Mouse (Mus musculus) liver, embryonic 12.5 days (tissue): Measurements from ENCODE around the gene Rxra. TPM values are rescaled to one million over a fixed set of nuclear protein-coding genes. Genes with fewer than 3 reads are reported as not detected.

Experiments
- ATAC-seq: fragments of 200-750 bp; cut with Nextera tagmentation; 2 replicates; pipeline ENCODE4 v1.8.0; 2017; ENCODE audit warnings: moderate number of reproducible peaks, mild to moderate bottlenecking, moderate library complexity
- H3K27ac ChIP-seq: fragments of 300-500 bp; sonication (generic); 2 replicates; pipeline ENCODE4 v1.5.1; 2016; ENCODE audit warnings: mild to moderate bottlenecking
- H3K27me3 ChIP-seq: fragments of 300-500 bp; sonication (generic); replicated peaks from 2 replicates; pipeline ENCODE4 v1.6.1; 2016; ENCODE audit warnings: mild to moderate bottlenecking, moderate library complexity
- H3K36me3 ChIP-seq: fragments of 300-500 bp; sonication (generic); 2 replicates; pipeline ENCODE4 v1.6.1; 2016; ENCODE audit warnings: mild to moderate bottlenecking, moderate library complexity
- H3K4me1 ChIP-seq: fragments of 300-500 bp; sonication (generic); 2 replicates; pipeline ENCODE4 v1.6.1; 2016
- H3K4me2 ChIP-seq: fragments of 300-500 bp; sonication (generic); 2 replicates; pipeline ENCODE4 v1.6.1; 2016; ENCODE audit warnings: mild to moderate bottlenecking, moderate library complexity
- H3K4me3 ChIP-seq: fragments of 300-500 bp; sonication (generic); 2 replicates; pipeline ENCODE4 v1.5.1; 2016; ENCODE audit warnings: mild to moderate bottlenecking, moderate library complexity
- H3K9ac ChIP-seq: fragments of 300-500 bp; sonication (generic); 2 replicates; pipeline ENCODE4 v1.6.1; 2016; ENCODE audit warnings: mild to moderate bottlenecking, moderate library complexity
- H3K9me3 ChIP-seq: fragments of 300-500 bp; sonication (generic); replicated peaks from 2 replicates; pipeline ENCODE4 v1.6.1; 2016; ENCODE audit warnings: mild to moderate bottlenecking, moderate library complexity
- WGBS: fragments of 180-500 bp; shearing (Covaris S2); methylation state at CpG from one replicate; pipeline ENCODE4 v1.1.7; 2016; ENCODE audit not compliant: insufficient replicate concordance; 5-methylcytosine and 5-hydroxymethylcytosine counted together
- polyA plus RNA-seq: library from polyadenylated mRNA; unstranded; fragments of >200 nt; fragmentation: Nextera tagmentation; extraction: Ambion mirVana; gene quantifications from 2 replicates; pipeline ENCODE4 v1.2.1, GENCODE M21; 2016

The Rxra gene
- polyA plus RNA-seq, 1 experiment from 2014 or later = 4.2 TPM

GRCm38 (mm10) chr2:27745673-27746620, 69.7 kb downstream of the Rxra start:
- Histone ChIP-seq H3K4me2 (no peak overlapping the region), H3K4me1 (peaks cover 44% of the 10 kb centered on the region), H3K9me3 (no peaks in the 10 kb centered on the region), H3K27ac (peak overlapping the region; percentile 61; the same call in 1 of the 2 replicates), H3K27me3 (no peaks in the 10 kb centered on the region), H3K4me3 (no peak overlapping the region), H3K9ac (no peak overlapping the region), H3K36me3 (peaks cover 44% of the 10 kb centered on the region)
- ATAC-seq = no peak
- 44% methylated on average over 18 of the region's 18 CpGs for WGBS

- H3K4me2 ChIP-seq = no peak overlapping the region
- H3K27ac ChIP-seq = no peak overlapping the region
- H3K27me3 ChIP-seq = no peaks in the 10 kb centered on the region
- no peak overlapping the region for H3K9ac ChIP-seq
- H3K4me3 ChIP-seq = no peak overlapping the region
- no peaks in the 10 kb centered on the region for H3K9me3 ChIP-seq
- 51% methylated on average over 2 of the region's 2 CpGs for WGBS
- ATAC-seq = no peak
- H3K36me3 ChIP-seq = peaks cover 34% of the 10 kb centered on the region
- peaks cover 46% of the 10 kb centered on the region for H3K4me1 ChIP-seq
Measured at GRCm38 (mm10) chr2:27746854-27747253, 70.6 kb downstream of the Rxra start.

- H3K27ac ChIP-seq = no peak overlapping the region
- no peaks in the 10 kb centered on the region for H3K9me3 ChIP-seq
- H3K4me2 ChIP-seq = no peak overlapping the region
- no peak overlapping the region for H3K9ac ChIP-seq
- peaks cover 45% of the 10 kb centered on the region for H3K4me1 ChIP-seq
- 74% methylated on average over 11 of the region's 11 CpGs for WGBS
- H3K4me3 ChIP-seq = no peak overlapping the region
- no peak for ATAC-seq
- no peaks in the 10 kb centered on the region for H3K27me3 ChIP-seq
- peaks cover 43% of the 10 kb centered on the region for H3K36me3 ChIP-seq
Measured at GRCm38 (mm10) chr2:27748984-27749383, 72.7 kb downstream of the Rxra start.

- no peak overlapping the region for H3K27ac ChIP-seq
- no peak overlapping the region for H3K4me2 ChIP-seq
- H3K36me3 ChIP-seq = peaks cover 57% of the 10 kb centered on the region
- no peaks in the 10 kb centered on the region for H3K9me3 ChIP-seq
- H3K4me1 ChIP-seq = peaks cover 29% of the 10 kb centered on the region
- no peak overlapping the region for H3K4me3 ChIP-seq
- no peak overlapping the region for H3K9ac ChIP-seq
- 70% methylated on average over 12 of the region's 12 CpGs for WGBS
- ATAC-seq = no peak
- H3K27me3 ChIP-seq = no peaks in the 10 kb centered on the region
Measured at GRCm38 (mm10) chr2:27750399-27751134, 74.3 kb downstream of the Rxra start.

- 77% methylated on average over 7 of the region's 7 CpGs for WGBS
Measured at GRCm38 (mm10) chr2:27751135-27751519, 74.9 kb downstream of the Rxra start.

DNA sequence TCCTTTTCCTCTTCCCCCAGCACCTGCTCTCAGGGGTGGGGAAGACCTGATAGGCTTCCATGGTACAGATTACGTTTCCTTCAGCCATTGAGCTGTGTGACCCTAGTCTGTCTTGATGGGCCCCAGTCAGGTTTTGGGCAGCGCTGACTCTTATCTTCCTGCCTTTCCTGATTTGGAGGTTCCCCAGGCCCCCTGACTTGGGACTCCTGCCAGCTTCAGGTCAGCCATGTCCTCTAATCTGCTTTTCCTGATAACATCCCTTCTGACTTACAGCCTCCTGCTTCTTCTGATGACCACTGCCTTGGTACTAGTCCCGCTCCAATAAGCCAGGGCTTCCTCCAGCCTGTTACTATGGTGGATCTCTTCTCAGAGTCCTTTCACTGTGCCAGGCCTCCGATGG, 75.6 kb downstream of the Rxra start:
- Histone ChIP-seq H3K36me3 (peaks cover 66% of the 10 kb centered on the region), H3K4me1 (peaks cover 19% of the 10 kb centered on the region), H3K4me3 (no peak overlapping the region), H3K27me3 (no peaks in the 10 kb centered on the region), H3K9me3 (no peaks in the 10 kb centered on the region), H3K27ac (no peak overlapping the region), H3K9ac (no peak overlapping the region), H3K4me2 (no peak overlapping the region)
- ATAC-seq = no peak
- WGBS = 57% methylated on average over 4 of the region's 4 CpGs

More at GRCm38 (mm10) chr2:27751135-27751519, 74.9 kb downstream of the Rxra start:
- peaks cover 60% of the 10 kb centered on the region for H3K36me3 ChIP-seq
- no peaks in the 10 kb centered on the region for H3K27me3 ChIP-seq
- no peak for ATAC-seq
- H3K9ac ChIP-seq = no peak overlapping the region
- H3K4me3 ChIP-seq = no peak overlapping the region
- H3K4me2 ChIP-seq = no peak overlapping the region
- peaks cover 24% of the 10 kb centered on the region for H3K4me1 ChIP-seq
- no peak overlapping the region for H3K27ac ChIP-seq
- no peaks in the 10 kb centered on the region for H3K9me3 ChIP-seq

GRCm38 (mm10) chr2:27754094-27754493, 77.9 kb downstream of the Rxra start:
- Histone ChIP-seq H3K9ac (no peak overlapping the region), H3K4me3 (no peak overlapping the region), H3K27ac (no peak overlapping the region), H3K4me1 (peaks cover 42% of the 10 kb centered on the region), H3K4me2 (no peak overlapping the region), H3K36me3 (peaks cover 65% of the 10 kb centered on the region), H3K9me3 (no peaks in the 10 kb centered on the region), H3K27me3 (no peaks in the 10 kb centered on the region)
- ATAC-seq = no peak
- WGBS = 89% methylated on average over 9 of the region's 9 CpGs

- no peak for ATAC-seq
- Histone ChIP-seq H3K27ac (0 out of 2 replicates have a peak overlapping the region, but pooled peaks have one; percentile 3), H3K36me3 (peaks cover 70% of the 10 kb centered on the region), H3K4me3 (no peak overlapping the region), H3K9ac (no peak overlapping the region), H3K9me3 (no peaks in the 10 kb centered on the region), H3K27me3 (no peaks in the 10 kb centered on the region), H3K4me1 (peaks cover 39% of the 10 kb centered on the region), H3K4me2 (no peak overlapping the region)
- 86% methylated on average over 13 of the region's 13 CpGs for WGBS
Measured at GRCm38 (mm10) chr2:27755986-27756641, 79.9 kb downstream of the Rxra start.

DNA sequence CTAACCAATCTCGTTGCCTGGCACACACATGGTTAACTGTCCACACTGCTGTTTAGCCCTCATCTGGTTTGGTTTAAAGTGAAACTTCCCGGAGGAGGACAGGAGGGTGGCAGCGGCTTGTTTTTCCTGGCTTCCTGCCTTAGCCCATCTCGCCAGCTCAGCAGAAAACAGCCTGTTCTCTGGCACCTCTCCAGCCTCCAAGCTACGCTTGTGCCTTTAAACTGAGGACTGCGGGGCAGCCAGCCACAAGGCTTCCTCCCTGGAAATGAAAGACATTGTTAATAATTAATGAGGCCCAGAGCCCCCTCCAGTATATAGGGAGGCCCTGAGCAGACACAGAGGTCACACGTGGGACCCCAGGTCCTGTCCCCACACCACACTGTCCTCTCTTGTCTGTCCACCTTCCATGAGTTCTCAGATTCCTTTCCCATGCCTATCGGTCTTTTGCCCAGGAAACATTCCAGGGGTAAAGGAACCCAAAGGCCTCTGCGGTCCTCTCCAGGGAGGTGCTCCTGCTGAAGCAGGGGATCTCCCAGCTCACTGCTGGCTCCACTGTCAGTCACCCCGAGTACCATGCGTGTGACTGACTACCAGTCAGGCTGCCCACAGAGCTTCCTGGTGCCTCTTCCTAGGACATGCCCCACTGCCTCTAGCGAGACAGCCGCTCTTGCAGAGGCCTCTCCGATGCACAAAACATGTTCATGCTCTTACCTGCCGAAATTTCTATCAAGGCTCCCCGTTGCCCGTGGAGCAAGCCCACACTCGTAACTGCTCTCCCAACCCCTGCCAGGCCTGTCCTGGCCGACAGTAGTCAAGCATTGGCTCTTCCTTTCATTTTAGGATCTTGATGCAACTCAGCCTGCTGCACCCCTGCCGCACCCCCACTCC, 82.4 kb downstream of the Rxra start:
- Histone ChIP-seq H3K36me3 (peaks cover 63% of the 10 kb centered on the region), H3K4me2 (no peak overlapping the region), H3K27ac (peak overlapping the region; percentile 65), H3K4me1 (peaks cover 33% of the 10 kb centered on the region), H3K9ac (no peak overlapping the region), H3K4me3 (no peak overlapping the region), H3K9me3 (no peaks in the 10 kb centered on the region), H3K27me3 (no peaks in the 10 kb centered on the region)
- WGBS = 48% methylated on average over 20 of the region's 20 CpGs
- peak; percentile 53 for ATAC-seq

GRCm38 (mm10) chr2:27759431-27759830, 83.2 kb downstream of the Rxra start:
- H3K27ac ChIP-seq = peak overlapping the region; percentile 65; the same call in 1 of the 2 replicates
- H3K9me3 ChIP-seq = no peaks in the 10 kb centered on the region
- no peak overlapping the region for H3K9ac ChIP-seq
- no peaks in the 10 kb centered on the region for H3K27me3 ChIP-seq
- peaks cover 37% of the 10 kb centered on the region for H3K4me1 ChIP-seq
- ATAC-seq = no peak
- peaks cover 56% of the 10 kb centered on the region for H3K36me3 ChIP-seq
- no peak overlapping the region for H3K4me3 ChIP-seq
- 84% methylated on average over 14 of the region's 14 CpGs for WGBS
- no peak overlapping the region for H3K4me2 ChIP-seq
